Mouse (Mus musculus) liver, adult 2 months (tissue): Measurements from ENCODE around the gene Gm47955.
"Not testable (repeated sequence)": the region's sequence is repeated elsewhere in the genome, so short reads cannot be mapped to it uniquely, and the experiment has no call there.

Experiments
- CTCF ChIP-seq: fragments of 200-500 bp; IDR thresholded peaks from 2 replicates; pipeline ENCODE4 v1.5.1; 2011; ENCODE audit warnings: low read depth, low read length, control low read depth
- POLR2A ChIP-seq: fragments of 200-500 bp; IDR thresholded peaks from 2 replicates; pipeline ENCODE4 v1.6.1; 2011; ENCODE audit warnings: low read length, control low read depth; ENCODE audit not compliant: insufficient read depth; ENCODE audit errors: extremely low read depth

- TF ChIP-seq CTCF, POLR2A: not testable (repeated sequence)
Measured at GRCm38 (mm10) chr1:82942505-82942904, 17.6 kb upstream of the Gm47955 start.
